Mouse (Mus musculus): ENCODE data around the gene Tmem198b. TPM values are rescaled to one million over a fixed set of nuclear protein-coding genes. Genes with fewer than 3 reads are reported as not detected.
"Not testable (repeated sequence)": the region's sequence is repeated elsewhere in the genome, so short reads cannot be mapped to it uniquely, and the experiment has no call there.

The Tmem198b gene
- 4.5 and 6.5 TPM in 2 replicates for total RNA-seq (2015)
- 3.9 and 4.0 TPM in 2 replicates for total RNA-seq (2017)

- ATAC-seq (ENCODE audit: poor library complexity, severe bottlenecking): peak; percentile 33
These were observed at the start of gene Tmem198b for GRCm38 (mm10) chr10:128804271-128805091. Gene Tmem198b (minus strand): TSS chr10:128804370.

GRCm38 (mm10) chr10:128850339-128850738, 46.2 kb upstream of the Tmem198b start:
- no peak for ATAC-seq (ENCODE audit: poor library complexity, severe bottlenecking)

- no peak for ATAC-seq (ENCODE audit: poor library complexity, severe bottlenecking)
These were observed 44.3 kb upstream of the Tmem198b start for GRCm38 (mm10) chr10:128848426-128848825.

GRCm38 (mm10) chr10:128846664-128847063, 42.5 kb upstream of the Tmem198b start:
- no peak for ATAC-seq (ENCODE audit: poor library complexity, severe bottlenecking)

- peak; percentile 56 for ATAC-seq (ENCODE audit: poor library complexity, severe bottlenecking)
These were observed 41.3 kb upstream of the Tmem198b start for GRCm38 (mm10) chr10:128845516-128845915.

- ATAC-seq (ENCODE audit: poor library complexity, severe bottlenecking): no peak
These were observed 39.1 kb upstream of the Tmem198b start for GRCm38 (mm10) chr10:128843260-128843659.

- ATAC-seq (ENCODE audit: poor library complexity, severe bottlenecking): no peak
These were observed 36.4 kb upstream of the Tmem198b start for GRCm38 (mm10) chr10:128840612-128841011.

GRCm38 (mm10) chr10:128839434-128839833, 35.3 kb upstream of the Tmem198b start:
- ATAC-seq (ENCODE audit: poor library complexity, severe bottlenecking): no peak

- no peak for ATAC-seq (ENCODE audit: poor library complexity, severe bottlenecking)
These were observed 33.2 kb upstream of the Tmem198b start for GRCm38 (mm10) chr10:128837400-128837799.

- ATAC-seq (ENCODE audit: poor library complexity, severe bottlenecking): no peak
These were observed 19.7 kb upstream of the Tmem198b start for GRCm38 (mm10) chr10:128823821-128824220.

GRCm38 (mm10) chr10:128823087-128823486, 18.9 kb upstream of the Tmem198b start:
- ATAC-seq (ENCODE audit: poor library complexity, severe bottlenecking): not testable (repeated sequence)

GRCm38 (mm10) chr10:128822135-128822534, 18.0 kb upstream of the Tmem198b start:
- no peak for ATAC-seq (ENCODE audit: poor library complexity, severe bottlenecking)

GRCm38 (mm10) chr10:128821358-128822056, 17.3 kb upstream of the Tmem198b start, which contains the start of gene Ormdl2:
Gene Ormdl2 (minus strand): TSS chr10:128821645.
- ATAC-seq (ENCODE audit: poor library complexity, severe bottlenecking): peak; percentile 98

- no peak for ATAC-seq (ENCODE audit: poor library complexity, severe bottlenecking)
These were observed 16.0 kb upstream of the Tmem198b start for GRCm38 (mm10) chr10:128820217-128820616.

- no peak for ATAC-seq (ENCODE audit: poor library complexity, severe bottlenecking)
These were observed 12.9 kb upstream of the Tmem198b start, which contains the start of gene Sarnp for GRCm38 (mm10) chr10:128817033-128817432. Gene Sarnp (plus strand): TSS chr10:128817333.

GRCm38 (mm10) chr10:128807018-128807417, 2.8 kb upstream of the Tmem198b start:
- no peak for ATAC-seq (ENCODE audit: poor library complexity, severe bottlenecking)

GRCm38 (mm10) chr10:128806086-128806485, 1.9 kb upstream of the Tmem198b start:
- ATAC-seq (ENCODE audit: poor library complexity, severe bottlenecking): no peak

GRCm38 (mm10) chr10:128805092-128806000, 1.2 kb upstream of the Tmem198b start:
- peak; percentile 88 for ATAC-seq (ENCODE audit: poor library complexity, severe bottlenecking)

- ATAC-seq (ENCODE audit: poor library complexity, severe bottlenecking): no peak
These were observed 349 bp downstream of the Tmem198b start, which contains the start of gene Dnajc14 for GRCm38 (mm10) chr10:128803771-128804270. Gene Dnajc14 (plus strand): TSS chr10:128804062.

GRCm38 (mm10) chr10:128803361-128803760, 809 bp downstream of the Tmem198b start:
- ATAC-seq (ENCODE audit: poor library complexity, severe bottlenecking): no peak
